Mouse (Mus musculus) kidney, postnatal 0 days (tissue): ENCODE results near the gene Gsdma3. TPM values are rescaled to one million over a fixed set of nuclear protein-coding genes. Genes with fewer than 3 reads are reported as not detected.
A peak's percentile ranks its signal among the peaks of the same experiment; 100 is the strongest.

Experiments
- ATAC-seq: fragments of 200-750 bp; cut with Nextera tagmentation; replicated peaks from 2 replicates; pipeline ENCODE4 v1.8.0; 2017; ENCODE audit warnings: low read depth, moderate number of reproducible peaks, moderate TSS enrichment, moderate library complexity; ENCODE audit not compliant: low FRiP score
- DNase-seq: peaks from one replicate; pipeline ENCODE4 v3.0.0-alpha.2; 2016; ENCODE audit warnings: low spot score
- H3K27ac ChIP-seq: fragments of 300-500 bp; sonication (generic); 2 replicates; pipeline ENCODE4 v1.5.1; 2014; ENCODE audit warnings: mild to moderate bottlenecking
- H3K27me3 ChIP-seq: fragments of 300-500 bp; sonication (generic); 2 replicates; pipeline ENCODE4 v1.6.1; 2014; ENCODE audit warnings: low read length, mixed read lengths; ENCODE audit not compliant: insufficient read depth
- H3K36me3 ChIP-seq: fragments of 300-500 bp; sonication (generic); 2 replicates; pipeline ENCODE4 v1.6.1; 2014; ENCODE audit warnings: low read length, mixed read lengths; ENCODE audit not compliant: insufficient read depth
- H3K4me1 ChIP-seq: fragments of 300-500 bp; sonication (generic); replicated peaks from 2 replicates; pipeline ENCODE4 v1.6.1; 2014; ENCODE audit warnings: antibody characterized with exemption, low read length, mixed read lengths; ENCODE audit not compliant: insufficient read depth
- H3K4me2 ChIP-seq: fragments of 300-500 bp; sonication (generic); 2 replicates; pipeline ENCODE4 v1.6.1; 2014; ENCODE audit warnings: mild to moderate bottlenecking, low read length, moderate library complexity, mixed read lengths
- H3K4me3 ChIP-seq: fragments of 300-500 bp; sonication (generic); replicated peaks from 2 replicates; pipeline ENCODE4 v1.5.1; 2014; ENCODE audit warnings: low read depth, low read length
- H3K9ac ChIP-seq: fragments of 300-500 bp; sonication (generic); 2 replicates; pipeline ENCODE4 v1.6.1; 2014; ENCODE audit warnings: low read depth, low read length
- H3K9me3 ChIP-seq: fragments of 300-500 bp; sonication (generic); replicated peaks from 2 replicates; pipeline ENCODE4 v1.6.1; 2016; ENCODE audit warnings: low read length, inconsistent platforms, mixed read lengths
- CTCF ChIP-seq: IDR thresholded peaks from 2 replicates; pipeline ENCODE4 v1.5.1; 2016; ENCODE audit warnings: antibody characterized with exemption, low read depth, mild to moderate bottlenecking, moderate library complexity
- WGBS: fragments of 180-500 bp; shearing (Covaris S2); extraction: QIAGEN DNeasy Blood & Tissue Kit; methylation state at CpG from one replicate; pipeline ENCODE4 v1.1.7; 2014; 5-methylcytosine and 5-hydroxymethylcytosine counted together
- polyA plus RNA-seq: library from polyadenylated mRNA; unstranded; fragments of >200 nt; fragmentation: Nextera tagmentation; extraction: Ambion mirVana; gene quantifications from 2 replicates; pipeline ENCODE4 v1.2.1, GENCODE M21; 2015

The Gsdma3 gene
- polyA plus RNA-seq, 1 experiment from 2014 or later: not detected

DNA sequence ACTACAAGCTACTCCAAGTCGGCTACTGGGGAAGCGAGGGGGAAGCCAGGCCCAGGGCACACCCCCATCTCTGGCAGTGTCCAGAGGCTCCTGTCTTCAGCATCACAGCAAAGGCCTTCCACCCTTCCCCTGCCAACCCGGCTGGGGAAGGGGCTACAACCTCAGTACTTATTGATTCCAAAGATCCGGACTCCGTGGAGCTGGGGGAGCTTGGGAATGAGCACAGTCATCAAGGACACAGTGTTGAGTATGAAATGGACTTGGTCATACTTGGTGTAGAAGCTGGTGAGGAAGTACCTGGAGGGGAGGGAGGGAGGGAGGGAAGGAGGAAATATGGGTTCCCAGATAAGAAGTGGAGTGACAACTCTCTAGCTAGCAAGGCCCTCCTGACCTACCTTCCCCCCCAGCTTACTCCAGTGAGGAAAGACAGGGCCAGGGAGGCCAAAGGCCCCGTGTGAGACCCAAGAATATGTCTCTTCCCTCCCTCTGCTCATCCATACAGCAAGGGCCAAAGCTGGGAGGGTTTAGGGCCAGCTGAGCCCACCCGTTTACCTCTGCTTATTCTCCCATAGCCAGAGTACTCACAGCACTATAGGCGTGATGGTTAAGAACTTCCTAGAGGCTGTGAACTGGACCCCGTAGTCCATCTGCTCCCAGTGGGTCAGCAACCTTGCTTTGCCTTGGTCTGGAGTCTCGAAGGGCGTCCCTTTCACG, 43.5 kb upstream of the Gsdma3 start:
- no peaks in the 10 kb centered on the region for H3K9me3 ChIP-seq
- no peak overlapping the region for H3K27ac ChIP-seq
- H3K4me3 ChIP-seq: no peak overlapping the region
- H3K4me2 ChIP-seq: no peak overlapping the region
- ATAC-seq (no peak), DNase-seq (no peak)
- H3K36me3 ChIP-seq: peaks cover 19% of the 10 kb centered on the region; the same call in 1 of the 2 replicates
- H3K4me1 ChIP-seq: peaks cover 18% of the 10 kb centered on the region
- H3K9ac ChIP-seq: no peak overlapping the region
- no peaks in the 10 kb centered on the region for H3K27me3 ChIP-seq
- no peak for TF ChIP-seq CTCF
- WGBS: 90% methylated on average over 12 of the region's 12 CpGs

DNA sequence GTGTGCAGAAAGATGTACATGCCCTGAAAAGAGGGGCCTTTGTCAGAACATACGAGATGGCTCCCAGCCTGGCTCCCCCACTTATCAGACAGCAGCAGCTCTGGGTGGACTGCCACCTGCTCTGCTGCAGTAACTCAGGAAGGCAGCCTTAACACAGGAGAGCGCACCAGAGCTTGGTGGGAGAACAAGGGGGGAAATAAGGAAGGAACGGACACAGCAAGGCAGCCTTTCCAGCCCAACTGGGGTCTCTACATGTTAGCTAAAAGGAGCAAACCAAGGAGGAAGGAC, 43.0 kb upstream of the Gsdma3 start:
- no peak overlapping the region for H3K4me3 ChIP-seq
- 96% methylated on average over 3 of the region's 3 CpGs for WGBS
- no peak overlapping the region for H3K9ac ChIP-seq
- no peak for ATAC-seq
- no peaks in the 10 kb centered on the region for H3K27me3 ChIP-seq
- no peak overlapping the region for H3K27ac ChIP-seq
- H3K4me2 ChIP-seq: no peak overlapping the region
- H3K36me3 ChIP-seq: peaks cover 19% of the 10 kb centered on the region; the same call in 1 of the 2 replicates
- no peak for TF ChIP-seq CTCF
- no peaks in the 10 kb centered on the region for H3K9me3 ChIP-seq
- peaks cover 23% of the 10 kb centered on the region for H3K4me1 ChIP-seq
- DNase-seq: no peak

DNA sequence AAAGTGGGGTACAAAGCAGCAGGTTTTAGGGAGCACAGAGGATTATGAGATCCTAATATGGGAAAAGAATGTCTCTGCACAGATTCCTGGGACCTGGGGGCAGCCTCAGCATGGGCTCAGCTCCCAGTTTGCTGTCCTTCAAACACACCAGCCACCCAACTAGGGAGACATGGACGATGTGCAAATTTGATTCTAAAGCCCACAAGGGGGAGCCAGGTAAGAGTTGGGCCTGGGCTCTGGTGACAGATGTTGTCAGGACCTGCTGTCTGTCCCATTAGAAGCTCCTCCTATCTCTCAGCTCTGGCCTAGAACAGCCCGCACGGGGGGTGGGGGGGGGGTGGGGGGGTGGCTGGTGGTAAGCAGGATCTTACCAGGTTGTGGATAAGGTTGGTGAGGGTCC, 42.6 kb upstream of the Gsdma3 start:
- 80% methylated on average over 1 of the region's 3 CpGs for WGBS
- H3K27me3 ChIP-seq: no peaks in the 10 kb centered on the region

DNA sequence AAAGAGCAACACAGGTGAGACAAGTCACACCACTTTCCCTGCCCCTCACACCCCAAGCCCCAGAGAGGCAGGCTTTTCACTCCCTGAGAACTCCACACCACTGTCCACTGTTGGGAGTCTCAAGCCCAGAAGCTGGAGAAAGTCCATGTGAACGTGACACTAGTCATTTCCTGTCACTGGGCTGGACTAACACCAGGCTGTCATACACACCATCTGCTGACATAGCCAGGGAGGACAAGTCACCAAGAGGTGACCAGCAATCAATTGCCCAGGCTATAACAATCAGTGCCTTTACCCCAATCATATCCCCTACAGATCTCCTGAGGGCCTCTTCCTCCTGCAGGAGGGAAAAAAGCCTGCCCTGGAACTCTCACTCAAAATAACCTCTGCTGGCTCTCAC, 42.0 kb upstream of the Gsdma3 start:
- WGBS: 59% methylated on average over 1 of the region's 1 CpGs
- no peak for TF ChIP-seq CTCF
- H3K4me1 ChIP-seq: peaks cover 32% of the 10 kb centered on the region
- H3K4me2 ChIP-seq: no peak overlapping the region
- H3K9me3 ChIP-seq: no peaks in the 10 kb centered on the region
- H3K36me3 ChIP-seq: peaks cover 19% of the 10 kb centered on the region; the same call in 1 of the 2 replicates
- no peak overlapping the region for H3K27ac ChIP-seq
- no peak overlapping the region for H3K4me3 ChIP-seq
- no peak for ATAC-seq
- no peak overlapping the region for H3K9ac ChIP-seq
- no peak for DNase-seq
- H3K27me3 ChIP-seq: no peaks in the 10 kb centered on the region

More for the DNA sequence above, 42.6 kb upstream of the Gsdma3 start:
- Histone ChIP-seq H3K4me1 (peaks cover 26% of the 10 kb centered on the region), H3K4me3 (no peak overlapping the region), H3K36me3 (peaks cover 19% of the 10 kb centered on the region; the same call in 1 of the 2 replicates), H3K9ac (no peak overlapping the region), H3K4me2 (no peak overlapping the region), H3K27ac (no peak overlapping the region), H3K9me3 (no peaks in the 10 kb centered on the region)
- DNase-seq: no peak
- no peak for ATAC-seq
- TF ChIP-seq CTCF: peak; percentile 40; the same call in 1 of the 2 replicates

GRCm38 (mm10) chr11:98584629-98585177, 41.5 kb upstream of the Gsdma3 start:
- TF ChIP-seq CTCF: no peak
- H3K27me3 ChIP-seq: no peaks in the 10 kb centered on the region
- H3K9me3 ChIP-seq: no peaks in the 10 kb centered on the region
- H3K36me3 ChIP-seq: peaks cover 19% of the 10 kb centered on the region; the same call in 1 of the 2 replicates
- H3K27ac ChIP-seq: no peak overlapping the region
- no peak overlapping the region; the same call in 1 of the 2 replicates for H3K9ac ChIP-seq
- DNase-seq: no peak
- no peak for ATAC-seq
- H3K4me1 ChIP-seq: peaks cover 33% of the 10 kb centered on the region
- no peak overlapping the region for H3K4me3 ChIP-seq
- no peak overlapping the region for H3K4me2 ChIP-seq
- WGBS: 92% methylated on average over 6 of the region's 6 CpGs

GRCm38 (mm10) chr11:98586087-98586891, 39.9 kb upstream of the Gsdma3 start:
- no peak for TF ChIP-seq CTCF
- peak; percentile 25; the same call in 1 of the 2 replicates for ATAC-seq

More at GRCm38 (mm10) chr11:98586087-98586891, 39.9 kb upstream of the Gsdma3 start:
- no peaks in the 10 kb centered on the region for H3K9me3 ChIP-seq
- H3K36me3 ChIP-seq: peaks cover 13% of the 10 kb centered on the region; the same call in 1 of the 2 replicates
- peak overlapping the region; percentile 82 for H3K9ac ChIP-seq
- peak overlapping the region; percentile 84 for H3K4me3 ChIP-seq
- peak overlapping the region; percentile 78 for H3K4me2 ChIP-seq
- WGBS: 5% methylated on average over 22 of the region's 22 CpGs
- H3K27ac ChIP-seq: 0 out of 2 replicates have a peak overlapping the region, but pooled peaks have one; percentile 74
- peaks cover 33% of the 10 kb centered on the region for H3K4me1 ChIP-seq
- peak; percentile 40 for DNase-seq
- no peaks in the 10 kb centered on the region for H3K27me3 ChIP-seq
